Mouse (Mus musculus): ENCODE measurements at regions not wholly inside any gene's neighbourhood (a gene's known extent, or its start where the extent isn't known, plus 50 kb on each side); places are given as distances from the start of the nearest gene placed in this dataset.
"Not testable (repeated sequence)": the region's sequence is repeated elsewhere in the genome, so short reads cannot be mapped to it uniquely, and the experiment has no call there.

DNA sequence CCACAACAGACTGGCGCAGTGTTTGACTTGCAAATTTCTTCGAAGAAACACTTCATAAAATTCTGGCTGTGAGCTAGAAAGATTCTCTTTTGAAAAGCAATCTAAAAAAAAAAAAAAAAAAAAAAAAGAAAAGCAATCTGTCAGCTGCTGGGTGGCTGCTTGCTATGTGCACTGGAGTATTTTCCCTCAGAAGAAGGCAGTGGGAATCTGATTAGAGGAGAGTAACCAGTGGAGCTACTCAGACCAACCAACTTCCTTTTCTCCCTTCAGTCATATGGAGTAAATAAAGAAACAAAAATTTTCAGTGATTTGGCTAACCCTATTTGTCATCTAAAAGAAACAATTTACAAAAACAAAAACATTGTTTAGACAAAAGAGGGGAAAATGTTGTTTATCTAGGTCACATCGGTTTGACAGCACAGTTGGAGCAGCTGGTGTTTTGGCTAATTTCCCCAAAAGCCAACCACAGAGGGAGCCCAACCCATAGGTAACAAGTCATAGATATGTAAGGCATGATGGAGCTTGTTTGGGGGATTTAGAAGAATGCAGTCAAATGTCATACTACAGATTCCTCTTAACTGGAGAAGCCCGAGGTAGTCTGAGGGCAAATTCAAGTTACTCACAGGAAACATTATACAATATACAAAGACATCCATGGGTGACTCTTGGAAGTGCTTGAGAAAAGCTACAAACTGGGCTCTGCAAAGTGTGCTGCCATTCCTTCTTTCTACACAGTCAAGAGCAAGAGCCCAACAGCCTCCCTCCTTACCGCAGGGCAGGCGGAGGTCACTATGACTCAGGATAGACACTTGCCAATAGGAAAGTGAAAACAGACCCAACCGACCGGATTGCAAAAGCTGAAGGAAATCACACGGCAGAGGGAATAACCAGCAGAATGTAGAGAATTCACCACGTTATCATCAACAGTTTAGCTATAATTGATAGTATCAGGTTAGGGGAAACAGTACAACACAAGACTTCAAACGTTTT is 124.1 kb upstream of the Ghr start:
- ATAC-seq (ENCODE audit: low FRiP score) (no peak), DNase-seq (ENCODE audit: low spot score) (no peak)
- Histone ChIP-seq H3K4me3 (replicated peaks; ENCODE audit: low read length) (no peak overlapping the region), H3K4me2 (replicated peaks) (no peak overlapping the region), H3K36me3 (replicated peaks; ENCODE audit: control insufficient read depth, insufficient read depth) (no peaks in the 10 kb centered on the region), H3K9ac (no peak overlapping the region), H3K4me1 (replicated peaks; ENCODE audit: control insufficient read depth, insufficient read depth, low read length) (no peaks in the 10 kb centered on the region), H3K27me3 (ENCODE audit: control insufficient read depth, insufficient read depth, low read length) (no peaks in the 10 kb centered on the region), H3K9me3 (ENCODE audit: control insufficient read depth, low read length) (no peaks in the 10 kb centered on the region), H3K27ac (no peak overlapping the region)
- 82% methylated on average over 11 of the region's 11 CpGs for WGBS

DNA sequence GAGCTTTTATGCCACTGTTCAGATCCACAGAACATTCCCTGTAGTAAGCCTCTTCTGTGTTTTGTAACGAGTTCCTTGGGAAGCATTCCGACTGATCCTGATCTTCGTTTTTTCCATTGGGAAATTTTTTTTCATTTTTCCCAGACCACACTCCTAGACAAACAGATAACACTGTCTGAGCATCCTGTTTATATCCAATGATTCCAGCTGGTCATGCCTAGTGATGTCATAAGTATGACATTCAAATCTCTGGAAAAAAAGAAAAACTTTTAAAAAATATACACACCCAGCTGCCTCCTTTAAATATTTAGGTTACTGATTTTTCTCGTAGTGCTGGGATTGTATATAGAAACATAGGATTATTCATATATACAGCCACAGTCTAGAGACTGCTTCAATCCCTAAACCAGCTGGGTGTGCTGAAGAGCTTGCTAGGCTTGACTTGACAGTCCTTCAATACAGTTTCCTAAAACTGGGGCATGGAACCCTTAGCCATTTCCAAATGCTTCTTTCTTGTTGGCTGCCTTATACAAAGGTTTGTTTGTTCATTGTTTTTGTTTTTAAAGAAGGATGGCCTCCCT is 116.0 kb upstream of the Ghr start:
- no peak overlapping the region for H3K4me2 ChIP-seq (replicated peaks)
- ATAC-seq (ENCODE audit: low FRiP score), result no peak
- no peak overlapping the region for H3K4me3 ChIP-seq (replicated peaks; ENCODE audit: low read length)
- no peak for DNase-seq (ENCODE audit: low spot score)
- H3K9ac ChIP-seq, result no peak overlapping the region
- H3K4me1 ChIP-seq (replicated peaks; ENCODE audit: control insufficient read depth, insufficient read depth, low read length), result no peaks in the 10 kb centered on the region
- no peak overlapping the region for H3K27ac ChIP-seq
- no peaks in the 10 kb centered on the region for H3K36me3 ChIP-seq (replicated peaks; ENCODE audit: control insufficient read depth, insufficient read depth)
- 90% methylated on average over 4 of the region's 4 CpGs for WGBS
- no peaks in the 10 kb centered on the region for H3K27me3 ChIP-seq (ENCODE audit: control insufficient read depth, insufficient read depth, low read length)
- H3K9me3 ChIP-seq (ENCODE audit: control insufficient read depth, low read length), result no peaks in the 10 kb centered on the region

GRCm38 (mm10) chr15:3685254-3685653 is 102.0 kb upstream of the Ghr start:
- DNase-seq (ENCODE audit: low spot score), result no peak
- no peaks in the 10 kb centered on the region for H3K9me3 ChIP-seq (ENCODE audit: control insufficient read depth, low read length)
- H3K9ac ChIP-seq, result no peak overlapping the region
- H3K36me3 ChIP-seq (replicated peaks; ENCODE audit: control insufficient read depth, insufficient read depth), result no peaks in the 10 kb centered on the region
- H3K4me2 ChIP-seq (replicated peaks), result no peak overlapping the region
- ATAC-seq (ENCODE audit: low FRiP score), result no peak
- WGBS, result 40% methylated on average over 1 of the region's 1 CpGs
- H3K27ac ChIP-seq, result no peak overlapping the region
- H3K27me3 ChIP-seq (ENCODE audit: control insufficient read depth, insufficient read depth, low read length), result no peaks in the 10 kb centered on the region
- H3K4me3 ChIP-seq (replicated peaks; ENCODE audit: low read length), result no peak overlapping the region
- H3K4me1 ChIP-seq (replicated peaks; ENCODE audit: control insufficient read depth, insufficient read depth, low read length), result no peaks in the 10 kb centered on the region

- not testable (repeated sequence) for ATAC-seq (ENCODE audit: low FRiP score); H3K36me3 ChIP-seq (replicated peaks; ENCODE audit: control insufficient read depth, insufficient read depth); H3K4me3 ChIP-seq (replicated peaks; ENCODE audit: low read length); H3K4me2 ChIP-seq (replicated peaks); H3K9ac ChIP-seq; H3K27me3 ChIP-seq (ENCODE audit: control insufficient read depth, insufficient read depth, low read length); DNase-seq (ENCODE audit: low spot score); H3K27ac ChIP-seq; H3K4me1 ChIP-seq (replicated peaks; ENCODE audit: control insufficient read depth, insufficient read depth, low read length); H3K9me3 ChIP-seq (ENCODE audit: control insufficient read depth, low read length)
- WGBS, result 11% methylated on average over 4 of the region's 4 CpGs
These were observed 93.7 kb upstream of the Ghr start for GRCm38 (mm10) chr15:3677026-3677425.

DNA sequence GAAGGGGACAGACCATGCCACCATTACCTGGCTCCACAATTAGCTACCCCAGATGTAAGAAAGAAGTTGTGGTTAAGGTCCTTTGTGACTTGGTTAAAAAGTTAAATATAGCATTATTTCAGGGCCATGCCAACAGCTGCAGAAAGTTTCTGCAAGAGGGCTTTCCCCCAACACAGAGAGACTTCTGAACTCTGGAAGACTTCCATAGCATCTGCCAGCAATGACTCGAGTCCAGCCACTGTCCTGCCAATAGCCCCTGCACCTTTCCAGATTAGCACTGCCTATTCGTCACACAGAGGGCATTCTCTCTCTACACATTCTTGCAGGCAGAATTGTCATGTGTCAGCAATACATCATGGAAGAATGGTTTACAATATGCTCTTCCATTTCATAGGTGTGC is 89.3 kb upstream of the Ghr start:
- H3K4me1 ChIP-seq (replicated peaks; ENCODE audit: control insufficient read depth, insufficient read depth, low read length), result no peaks in the 10 kb centered on the region
- H3K9me3 ChIP-seq (ENCODE audit: control insufficient read depth, low read length), result no peaks in the 10 kb centered on the region
- WGBS, result 93% methylated on average over 2 of the region's 2 CpGs
- no peaks in the 10 kb centered on the region for H3K36me3 ChIP-seq (replicated peaks; ENCODE audit: control insufficient read depth, insufficient read depth)
- no peak for ATAC-seq (ENCODE audit: low FRiP score)
- no peak overlapping the region for H3K4me3 ChIP-seq (replicated peaks; ENCODE audit: low read length)
- no peak overlapping the region for H3K4me2 ChIP-seq (replicated peaks)
- no peak overlapping the region for H3K9ac ChIP-seq
- no peaks in the 10 kb centered on the region for H3K27me3 ChIP-seq (ENCODE audit: control insufficient read depth, insufficient read depth, low read length)
- no peak overlapping the region for H3K27ac ChIP-seq
- DNase-seq (ENCODE audit: low spot score), result no peak

GRCm38 (mm10) chr15:3671169-3671568 is 87.9 kb upstream of the Ghr start:
- no peak for ATAC-seq (ENCODE audit: low FRiP score)
- no peaks in the 10 kb centered on the region for H3K9me3 ChIP-seq (ENCODE audit: control insufficient read depth, low read length)
- H3K4me3 ChIP-seq (replicated peaks; ENCODE audit: low read length), result no peak overlapping the region
- H3K36me3 ChIP-seq (replicated peaks; ENCODE audit: control insufficient read depth, insufficient read depth), result no peaks in the 10 kb centered on the region
- no peaks in the 10 kb centered on the region for H3K27me3 ChIP-seq (ENCODE audit: control insufficient read depth, insufficient read depth, low read length)
- H3K4me2 ChIP-seq (replicated peaks), result no peak overlapping the region
- no peak overlapping the region for H3K27ac ChIP-seq
- no peak for DNase-seq (ENCODE audit: low spot score)
- WGBS, result 84% methylated on average over 3 of the region's 3 CpGs
- H3K9ac ChIP-seq, result no peak overlapping the region
- H3K4me1 ChIP-seq (replicated peaks; ENCODE audit: control insufficient read depth, insufficient read depth, low read length), result no peaks in the 10 kb centered on the region

- no peaks in the 10 kb centered on the region for H3K36me3 ChIP-seq (replicated peaks; ENCODE audit: control insufficient read depth, insufficient read depth)
- no peak overlapping the region for H3K4me3 ChIP-seq (replicated peaks; ENCODE audit: low read length)
- WGBS, result 86% methylated on average over 1 of the region's 1 CpGs
- no peak for ATAC-seq (ENCODE audit: low FRiP score)
- no peaks in the 10 kb centered on the region for H3K27me3 ChIP-seq (ENCODE audit: control insufficient read depth, insufficient read depth, low read length)
- H3K9ac ChIP-seq, result no peak overlapping the region
- no peak overlapping the region for H3K27ac ChIP-seq
- H3K4me1 ChIP-seq (replicated peaks; ENCODE audit: control insufficient read depth, insufficient read depth, low read length), result no peaks in the 10 kb centered on the region
- no peak for DNase-seq (ENCODE audit: low spot score)
- no peak overlapping the region for H3K4me2 ChIP-seq (replicated peaks)
- no peaks in the 10 kb centered on the region for H3K9me3 ChIP-seq (ENCODE audit: control insufficient read depth, low read length)
These were observed 86.1 kb upstream of the Ghr start for GRCm38 (mm10) chr15:3669411-3669810.

DNA sequence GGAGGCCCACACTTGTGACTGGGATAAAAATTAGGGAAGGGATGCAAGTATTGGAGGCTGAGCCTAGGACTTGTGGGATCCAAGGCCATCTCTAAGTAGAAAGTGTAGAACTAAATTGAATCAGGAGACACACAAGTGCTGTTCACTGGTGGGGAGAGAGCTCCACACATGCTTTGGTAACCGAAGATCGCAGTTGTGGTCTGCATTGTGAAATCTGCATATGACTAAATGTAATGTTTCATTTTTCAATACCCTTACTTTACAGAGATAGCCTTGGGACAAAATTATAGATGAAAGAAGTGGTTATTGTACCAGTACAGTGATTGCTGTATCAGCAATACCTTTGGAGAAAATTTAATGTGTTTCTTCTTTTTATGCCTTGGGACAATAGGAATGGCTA is 85.6 kb upstream of the Ghr start:
- Histone ChIP-seq H3K4me1 (replicated peaks; ENCODE audit: control insufficient read depth, insufficient read depth, low read length) (no peaks in the 10 kb centered on the region), H3K4me3 (replicated peaks; ENCODE audit: low read length) (no peak overlapping the region), H3K36me3 (replicated peaks; ENCODE audit: control insufficient read depth, insufficient read depth) (no peaks in the 10 kb centered on the region), H3K27ac (no peak overlapping the region), H3K4me2 (replicated peaks) (no peak overlapping the region), H3K27me3 (ENCODE audit: control insufficient read depth, insufficient read depth, low read length) (no peaks in the 10 kb centered on the region), H3K9ac (no peak overlapping the region), H3K9me3 (ENCODE audit: control insufficient read depth, low read length) (no peaks in the 10 kb centered on the region)
- 91% methylated on average over 2 of the region's 2 CpGs for WGBS
- DNase-seq (ENCODE audit: low spot score) (no peak), ATAC-seq (ENCODE audit: low FRiP score) (no peak)

GRCm38 (mm10) chr15:3648741-3649140 is 65.4 kb upstream of the Ghr start:
- no peaks in the 10 kb centered on the region for H3K36me3 ChIP-seq (replicated peaks; ENCODE audit: control insufficient read depth, insufficient read depth)
- ATAC-seq (ENCODE audit: low FRiP score), result no peak

More at GRCm38 (mm10) chr15:3648741-3649140, 65.4 kb upstream of the Ghr start:
- WGBS, result 92% methylated on average over 1 of the region's 1 CpGs
- Histone ChIP-seq H3K27me3 (ENCODE audit: control insufficient read depth, insufficient read depth, low read length) (no peaks in the 10 kb centered on the region), H3K4me1 (replicated peaks; ENCODE audit: control insufficient read depth, insufficient read depth, low read length) (no peaks in the 10 kb centered on the region), H3K4me3 (replicated peaks; ENCODE audit: low read length) (no peak overlapping the region), H3K4me2 (replicated peaks) (no peak overlapping the region), H3K9me3 (ENCODE audit: control insufficient read depth, low read length) (no peaks in the 10 kb centered on the region), H3K27ac (no peak overlapping the region), H3K9ac (no peak overlapping the region)
- DNase-seq (ENCODE audit: low spot score), result no peak
